Comparison of ENCODE assay signal across 8 mouse cellular contexts in genomic region chr9:41474945-41475297, GRCm38 (mm10).
A peak's percentile ranks its signal among the peaks of the same experiment; 100 is the strongest.
DNase-seq lines count a peak whose midpoint lies in the region; ATAC-seq and TF ChIP-seq lines count a peak whose summit lies in the region.

No protein-coding gene starts in this region.

- no peak overlapping the region for H3K4me2 ChIP-seq in neural tube, embryonic 11.5 days (ENCODE audit: low read depth)
- peak overlapping the region; percentile 40 for H3K4me2 ChIP-seq in intestine, postnatal 0 days (replicated peaks; ENCODE audit: low read depth)
- H3K4me2 ChIP-seq in stomach, embryonic 15.5 days, result peak overlapping the region; percentile 42

- no peak for TF ChIP-seq CTCF in intestine, postnatal 0 days (IDR thresholded peaks at IDR 0.05; ENCODE audit: low read depth)

- H3K9ac ChIP-seq in neural tube, embryonic 11.5 days (ENCODE audit: low read length), result peak overlapping the region; percentile 36
- H3K9ac ChIP-seq in intestine, postnatal 0 days (ENCODE audit: low read depth, low read length), result no peak overlapping the region
- H3K9ac ChIP-seq in stomach, embryonic 15.5 days, result no peak overlapping the region

- 72% methylated on average over 6 of the region's 6 CpGs for WGBS in neural tube, embryonic 11.5 days
- WGBS in intestine, postnatal 0 days, result 74% methylated on average over 6 of the region's 6 CpGs
- 70% methylated on average over 6 of the region's 6 CpGs for WGBS in stomach, embryonic 15.5 days

- H3K9me3 ChIP-seq in neural tube, embryonic 11.5 days (ENCODE audit: control insufficient read depth, low read length), result no peaks in the 10 kb centered on the region
- no peaks in the 10 kb centered on the region for H3K9me3 ChIP-seq in intestine, postnatal 0 days (ENCODE audit: control insufficient read depth)
- H3K9me3 ChIP-seq in stomach, embryonic 15.5 days, result no peaks in the 10 kb centered on the region

- DNase-seq in gastrocnemius, postnatal 10 days, result peak; percentile 19
- no peak for DNase-seq in gastrocnemius, postnatal 25 days
- no peak for DNase-seq in neural tube, embryonic 11.5 days (ENCODE audit: low spot score)
- DNase-seq in neural tube, embryonic 10.5 days (ENCODE audit: extremely low spot score, low spot score), result no peak
- DNase-seq in left cerebral cortex, adult 8-10 months (ENCODE audit: low spot score in 2 of 2), result no peak

- H3K4me1 ChIP-seq in neural tube, embryonic 11.5 days (ENCODE audit: control insufficient read depth, insufficient read depth, low read length), result peaks cover 12% of the 10 kb centered on the region
- H3K4me1 ChIP-seq in intestine, postnatal 0 days (replicated peaks; ENCODE audit: control insufficient read depth, insufficient read depth, low read length), result no peaks in the 10 kb centered on the region
- H3K4me1 ChIP-seq in stomach, embryonic 15.5 days, result 0 out of 2 replicates have a peak, but pooled peaks cover 11% of the 10 kb centered on the region

- H3K27ac ChIP-seq in neural tube, embryonic 11.5 days (ENCODE audit: low read depth, low read length), result 0 out of 2 replicates have a peak overlapping the region, but pooled peaks have one; percentile 31
- H3K27ac ChIP-seq in intestine, postnatal 0 days (ENCODE audit: low read depth, low read length), result no peak overlapping the region; the same call in 1 of the 2 replicates
- H3K27ac ChIP-seq in stomach, embryonic 15.5 days, result peak overlapping the region; percentile 21

- H3K27me3 ChIP-seq in neural tube, embryonic 11.5 days (ENCODE audit: control insufficient read depth, insufficient read depth, low read length), result no peaks in the 10 kb centered on the region
- H3K27me3 ChIP-seq in intestine, postnatal 0 days (replicated peaks; ENCODE audit: control insufficient read depth, insufficient read depth, low read length), result no peaks in the 10 kb centered on the region
- no peaks in the 10 kb centered on the region for H3K27me3 ChIP-seq in stomach, embryonic 15.5 days (replicated peaks)

- no peak overlapping the region for H3K4me3 ChIP-seq in neural tube, embryonic 11.5 days (ENCODE audit: low read depth, low read length)
- H3K4me3 ChIP-seq in intestine, postnatal 0 days (ENCODE audit: low read depth, low read length), result peak overlapping the region; percentile 9; the same call in 1 of the 2 replicates
- peak overlapping the region; percentile 17 for H3K4me3 ChIP-seq in stomach, embryonic 15.5 days (replicated peaks)

- no peak for ATAC-seq in neural tube, embryonic 11.5 days (ENCODE audit: insufficient read depth, low FRiP score, low TSS enrichment)
- ATAC-seq in intestine, postnatal 0 days, result no peak
- peak; percentile 44; the same call in 1 of the 2 replicates for ATAC-seq in stomach, embryonic 15.5 days (ENCODE audit: insufficient read depth, low FRiP score, low read depth)
- ATAC-seq in granulocyte monocyte progenitor cell, adult 5-6 weeks (replicated peaks; ENCODE audit: poor library complexity, severe bottlenecking), result no peak

- no peaks in the 10 kb centered on the region for H3K36me3 ChIP-seq in neural tube, embryonic 11.5 days (ENCODE audit: control insufficient read depth, insufficient read depth, low read length)
- H3K36me3 ChIP-seq in intestine, postnatal 0 days (ENCODE audit: control insufficient read depth, insufficient read depth), result no peaks in the 10 kb centered on the region
- H3K36me3 ChIP-seq in stomach, embryonic 15.5 days, result no peaks in the 10 kb centered on the region
